Mouse (Mus musculus) cortical plate, adult 2 months (tissue): ENCODE data around the gene Dysf.

ENCODE experiments used
- CTCF ChIP-seq: fragments of 200-500 bp; IDR thresholded peaks from 2 replicates; pipeline ENCODE4 v1.5.1; 2011; ENCODE audit warnings: mild to moderate bottlenecking, control low read depth, low read length; ENCODE audit not compliant: insufficient read depth; ENCODE audit errors: extremely low read depth
- POLR2A ChIP-seq: fragments of 200-500 bp; IDR thresholded peaks from 2 replicates; pipeline ENCODE4 v1.6.1; 2011; ENCODE audit warnings: mild to moderate bottlenecking, low read length, control low read depth; ENCODE audit not compliant: insufficient read depth; ENCODE audit errors: extremely low read depth

- TF ChIP-seq CTCF (no peak), POLR2A (no peak)
These were observed 2.2 kb downstream of the Dysf start for GRCm38 (mm10) chr6:84010303-84011225.
